Mouse (Mus musculus) urinary bladder, postnatal 14 days (tissue): ENCODE measurements around the gene Serpina5.
"Not testable (repeated sequence)": the region's sequence is repeated elsewhere in the genome, so short reads cannot be mapped to it uniquely, and the experiment has no call there.

Experiments used
- DNase-seq: peaks from one replicate; pipeline ENCODE4 v3.0.0; 2021; ENCODE audit warnings: low spot score

The Serpina5 gene

GRCm38 (mm10) chr12:104100768-104101167, at the start of gene Serpina5:
Serpina5 (plus strand) TSS chr12:104101113.
- no peak for DNase-seq

- no peak for DNase-seq
Measured at GRCm38 (mm10) chr12:104053995-104054394, 46.9 kb upstream of the Serpina5 start.

GRCm38 (mm10) chr12:104055755-104056154, 45.2 kb upstream of the Serpina5 start:
- no peak for DNase-seq

- no peak for DNase-seq
Measured at GRCm38 (mm10) chr12:104057050-104057449, 43.9 kb upstream of the Serpina5 start.

- DNase-seq, result no peak
Measured at GRCm38 (mm10) chr12:104057531-104057930, 43.4 kb upstream of the Serpina5 start.

- DNase-seq, result no peak
Measured at GRCm38 (mm10) chr12:104060126-104060525, 40.8 kb upstream of the Serpina5 start.

- no peak for DNase-seq
Measured at GRCm38 (mm10) chr12:104061862-104062261, 39.1 kb upstream of the Serpina5 start.

GRCm38 (mm10) chr12:104064532-104064931, 36.4 kb upstream of the Serpina5 start:
- no peak for DNase-seq

GRCm38 (mm10) chr12:104064996-104065395, 35.9 kb upstream of the Serpina5 start:
- no peak for DNase-seq

GRCm38 (mm10) chr12:104066241-104066640, 34.7 kb upstream of the Serpina5 start:
- DNase-seq, result peak; percentile 73

- DNase-seq, result peak; percentile 52
Measured at GRCm38 (mm10) chr12:104067549-104067948, 33.4 kb upstream of the Serpina5 start.

- DNase-seq, result peak; percentile 85
Measured at GRCm38 (mm10) chr12:104069620-104070019, 31.3 kb upstream of the Serpina5 start.

- no peak for DNase-seq
Measured at GRCm38 (mm10) chr12:104071708-104072107, 29.2 kb upstream of the Serpina5 start.

GRCm38 (mm10) chr12:104072286-104072685, 28.6 kb upstream of the Serpina5 start:
- DNase-seq, result no peak

GRCm38 (mm10) chr12:104090119-104090518, 10.8 kb upstream of the Serpina5 start:
- DNase-seq, result no peak

GRCm38 (mm10) chr12:104091303-104091702, 9.6 kb upstream of the Serpina5 start:
- DNase-seq, result no peak

- DNase-seq, result no peak
Measured at GRCm38 (mm10) chr12:104105847-104106246, 4.9 kb downstream of the Serpina5 start.

GRCm38 (mm10) chr12:104106919-104107318, 6.0 kb downstream of the Serpina5 start:
- no peak for DNase-seq

GRCm38 (mm10) chr12:104108507-104108906, 7.6 kb downstream of the Serpina5 start:
- no peak for DNase-seq

GRCm38 (mm10) chr12:104112333-104112732, 11.4 kb downstream of the Serpina5 start, which contains the start of gene Serpina3a:
Serpina3a (plus strand) TSS chr12:104112724.
- not testable (repeated sequence) for DNase-seq

- no peak for DNase-seq
Measured at GRCm38 (mm10) chr12:104114921-104115579, 14.1 kb downstream of the Serpina5 start.

- no peak for DNase-seq
Measured at GRCm38 (mm10) chr12:104123097-104123496, 22.2 kb downstream of the Serpina5 start.

- DNase-seq, result peak; percentile 24
Measured at GRCm38 (mm10) chr12:104123996-104124395, 23.1 kb downstream of the Serpina5 start.

GRCm38 (mm10) chr12:104125021-104125560, 24.2 kb downstream of the Serpina5 start:
- DNase-seq, result no peak
